Mouse (Mus musculus) CH12.LX (cell line): Measurements from ENCODE around the gene Gpr137. TPM values are rescaled to one million over a fixed set of nuclear protein-coding genes. Genes with fewer than 3 reads are reported as not detected.
"Not testable (repeated sequence)": the region's sequence is repeated elsewhere in the genome, so short reads cannot be mapped to it uniquely, and the experiment has no call there.

Source experiments
- DNase-seq: peaks from one replicate; pipeline ENCODE4 v3.0.0-alpha.2; 2013; ENCODE audit errors: extremely low read depth
- H3K27ac ChIP-seq: 2 replicates; pipeline ENCODE4 v1.5.1; 2012; ENCODE audit warnings: low read depth, mild to moderate bottlenecking, control low read depth, moderate library complexity; ENCODE audit not compliant: insufficient read depth
- H3K27me3 ChIP-seq: replicated peaks from 2 replicates; pipeline ENCODE3; 2012; ENCODE audit warnings: inconsistent platforms
- H3K36me3 ChIP-seq, 2 experiments: replicated peaks in 1 of 2; 2 replicates each; pipeline versions ENCODE3 to v1.6.1; 2012; ENCODE audit warnings: inconsistent platforms in 1 of 2, low read length in 1 of 2, mild to moderate bottlenecking in 1 of 2, mixed read lengths in 1 of 2, moderate library complexity in 1 of 2; ENCODE audit not compliant: control insufficient read depth in 1 of 2, insufficient read depth in 1 of 2
- H3K4me1 ChIP-seq, 2 experiments: 2 replicates each; pipeline ENCODE4 v1.6.1; 2012; ENCODE audit warnings: inconsistent platforms in 1 of 2, moderate library complexity in 1 of 2; ENCODE audit not compliant: insufficient read depth in 2 of 2, control insufficient read depth in 1 of 2
- H3K4me2 ChIP-seq: 2 replicates; pipeline ENCODE4 v1.6.1; 2012; ENCODE audit warnings: low read depth, mild to moderate bottlenecking, control low read depth; ENCODE audit not compliant: poor library complexity, insufficient read depth, severe bottlenecking
- H3K4me3 ChIP-seq, 3 experiments: fragments of 150-350 bp in 1 of 3; sonication (generic) in 1 of 3; replicated peaks in 1 of 3; 2 replicates each; pipeline versions ENCODE3 to v1.5.1; 2011 to 2012; ENCODE audit warnings: low read depth in 2 of 3, low read length in 2 of 3, mild to moderate bottlenecking in 2 of 3, moderate library complexity in 2 of 3, control low read depth in 1 of 3, improper control_type of control experiment in 1 of 3, inconsistent platforms in 1 of 3, mixed read lengths in 1 of 3; ENCODE audit not compliant: poor library complexity in 1 of 3
- H3K79me2 ChIP-seq: replicated peaks from 2 replicates; pipeline ENCODE4 v1.6.1; 2012; ENCODE audit warnings: mild to moderate bottlenecking, moderate library complexity; ENCODE audit not compliant: control insufficient read depth, poor library complexity, insufficient read depth, severe bottlenecking; ENCODE audit errors: extremely low read depth
- H3K9ac ChIP-seq: 2 replicates; pipeline ENCODE4 v1.6.1; 2012; ENCODE audit warnings: low read depth, mild to moderate bottlenecking, control low read depth, moderate library complexity; ENCODE audit not compliant: insufficient read depth
- H3K9me3 ChIP-seq: replicated peaks from 2 replicates; pipeline ENCODE3; 2012; ENCODE audit warnings: low read length, inconsistent platforms, mixed read lengths
- E2F4 ChIP-seq: IDR thresholded peaks from 2 replicates; pipeline ENCODE4 v1.6.1; 2011; ENCODE audit warnings: low read depth, low read length, improper control_type of control experiment; ENCODE audit not compliant: insufficient replicate concordance
- ELF1 ChIP-seq: IDR thresholded peaks from 2 replicates; pipeline ENCODE4 v1.6.1; 2014; ENCODE audit warnings: low read depth, mild to moderate bottlenecking, inconsistent platforms, low read length, improper control_type of control experiment
- HCFC1 ChIP-seq: IDR thresholded peaks from 2 replicates; pipeline ENCODE4 v1.6.1; 2012; ENCODE audit warnings: low read depth, mild to moderate bottlenecking, inconsistent platforms, low read length, improper control_type of control experiment
- IRF4 ChIP-seq: IDR thresholded peaks from 2 replicates; pipeline ENCODE4 v1.6.1; 2014; ENCODE audit warnings: low read depth, mild to moderate bottlenecking, inconsistent platforms, low read length, improper control_type of control experiment
- KAT2A ChIP-seq: IDR thresholded peaks from 2 replicates; pipeline ENCODE4 v1.6.1; 2012; ENCODE audit warnings: low read length, improper control_type of control experiment, inconsistent platforms; ENCODE audit not compliant: insufficient replicate concordance
- MAZ ChIP-seq: IDR thresholded peaks from 2 replicates; pipeline ENCODE4 v1.6.1; 2012; ENCODE audit warnings: low read depth, mild to moderate bottlenecking, inconsistent platforms, low read length, improper control_type of control experiment, moderate library complexity
- MXI1 ChIP-seq: IDR thresholded peaks from 2 replicates; pipeline ENCODE4 v1.6.1; 2011; ENCODE audit warnings: mild to moderate bottlenecking, low read depth, low read length, improper control_type of control experiment
- MYC ChIP-seq: IDR thresholded peaks from 2 replicates; pipeline ENCODE4 v1.6.1; 2011; ENCODE audit warnings: low read depth, mild to moderate bottlenecking, improper control_type of control experiment, low read length
- NELFE ChIP-seq: IDR thresholded peaks from 2 replicates; pipeline ENCODE4 v1.6.1; 2011; ENCODE audit warnings: low read depth, low read length, improper control_type of control experiment
- NRF1 ChIP-seq: IDR thresholded peaks from 2 replicates; pipeline ENCODE4 v1.6.1; 2014; ENCODE audit warnings: low read depth, mild to moderate bottlenecking, inconsistent platforms, low read length, improper control_type of control experiment, moderate library complexity
- PAX5 ChIP-seq: IDR thresholded peaks from 2 replicates; pipeline ENCODE4 v1.6.1; 2012; ENCODE audit warnings: low read length, inconsistent platforms, mixed read lengths
- POLR2A ChIP-seq: IDR thresholded peaks from 2 replicates; pipeline ENCODE4 v1.6.1; 2011; ENCODE audit warnings: low read depth, mild to moderate bottlenecking, improper control_type of control experiment, low read length
- POLR2AphosphoS2 ChIP-seq: IDR thresholded peaks from 2 replicates; pipeline ENCODE4 v1.6.1; 2011; ENCODE audit warnings: low read depth, low read length, improper control_type of control experiment
- RAD21 ChIP-seq: IDR thresholded peaks from 2 replicates; pipeline ENCODE4 v1.6.1; 2011; ENCODE audit warnings: low read depth, mild to moderate bottlenecking, low read length, improper control_type of control experiment, moderate library complexity
- RCOR1 ChIP-seq: conservative IDR thresholded peaks from 2 replicates; pipeline ENCODE4 v1.6.1; 2012; ENCODE audit warnings: low read depth, mild to moderate bottlenecking, inconsistent platforms, low read length, improper control_type of control experiment
- SIN3A ChIP-seq: IDR thresholded peaks from 2 replicates; pipeline ENCODE4 v1.6.1; 2012; ENCODE audit warnings: low read length, improper control_type of control experiment, inconsistent platforms
- UBTF ChIP-seq: IDR thresholded peaks from 2 replicates; pipeline ENCODE4 v1.6.1; 2012; ENCODE audit warnings: low read depth, mild to moderate bottlenecking, inconsistent platforms, low read length, improper control_type of control experiment, moderate library complexity
- USF1 ChIP-seq: IDR thresholded peaks from 2 replicates; pipeline ENCODE4 v1.6.1; 2014; ENCODE audit warnings: low read depth, mild to moderate bottlenecking, inconsistent platforms, low read length, improper control_type of control experiment
- USF2 ChIP-seq: conservative IDR thresholded peaks from 2 replicates; pipeline ENCODE4 v1.6.1; 2011; ENCODE audit warnings: low read depth, low read length, improper control_type of control experiment
- ZC3H11A ChIP-seq: IDR thresholded peaks from 2 replicates; pipeline ENCODE4 v1.6.1; 2012; ENCODE audit warnings: low read depth, mild to moderate bottlenecking, inconsistent platforms, low read length, improper control_type of control experiment
- ZMIZ1 ChIP-seq: IDR thresholded peaks from 2 replicates; pipeline ENCODE4 v1.6.1; 2012; ENCODE audit warnings: low read depth, mild to moderate bottlenecking, inconsistent platforms, low read length, improper control_type of control experiment
- dilution Hi-C: fragments of 300-500 bp; cut with MboI; formaldehyde crosslinking; loops from 2 replicates; pipeline ENCODE4 v1.14.3; 2020; ENCODE audit warnings: low sequenced_read_pairs; ENCODE audit not compliant: extremely low pct_unique_long_range_greater_than_20kb, extremely low pct_ligation_motif_present
- in situ Hi-C: fragments of 300-500 bp; cut with MboI; formaldehyde crosslinking; loops from 3 replicates; pipeline ENCODE4 v1.14.3; 2019; ENCODE audit warnings: low sequenced_read_pairs, low pct_ligation_motif_present, low pct_unique_long_range_greater_than_20kb, mixed read lengths
- polyA plus RNA-seq: library from polyadenylated mRNA; unstranded; fragments of >175 nt; gene quantifications from 2 replicates; pipeline ENCODE4 v1.2.1, GENCODE M21; 2012; ENCODE audit warnings: low read depth; ENCODE audit not compliant: insufficient read length
- total RNA-seq, 2 experiments: library from RNA; depleted of rRNA; stranded (reverse); fragments of 300-350 nt in 1 of 2; fragments of >200 nt in 1 of 2; gene quantifications; 2 replicates each; pipeline ENCODE4 v1.2.3; 2012 to 2014

The Gpr137 gene
- total RNA-seq (2012; rRNA removed), result 14.1 and 18.1 TPM in 2 replicates
- total RNA-seq (2014; rRNA removed), result 8.8 and 9.0 TPM in 2 replicates
- 14.0 and 14.4 TPM in 2 replicates for polyA plus RNA-seq

DNA sequence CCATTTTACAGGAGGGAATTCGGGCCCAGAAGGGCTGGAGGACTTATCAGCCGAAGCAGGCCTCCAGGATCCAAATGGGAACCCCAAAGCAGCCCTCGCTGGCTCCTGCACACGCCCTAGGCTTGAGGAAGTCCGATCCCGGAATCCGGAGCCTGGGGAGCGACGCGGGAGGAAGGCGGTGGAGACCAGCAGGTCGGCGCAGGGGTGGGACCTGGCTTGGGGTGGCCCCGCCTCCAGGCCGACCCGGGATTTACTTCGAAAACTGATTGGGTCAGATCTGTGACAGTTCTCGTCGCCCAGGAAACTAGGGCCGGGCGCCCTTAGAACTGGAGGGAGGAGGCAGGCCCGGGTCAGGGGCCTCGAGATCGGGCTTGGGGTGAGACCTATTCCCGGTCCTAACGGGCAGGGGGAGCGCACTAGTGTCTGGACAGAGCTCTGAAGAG, at the start of gene Gpr137:
Gene Gpr137 (minus strand): TSS at position 232 of the 443 bp plus-strand sequence.
- TF ChIP-seq ELF1 (peak; percentile 60), MXI1 (peak; percentile 75), POLR2AphosphoS2 (peak; percentile 85; the same call in 1 of the 2 replicates), ZC3H11A (no peak), SIN3A (0 out of 2 replicates have a peak, but pooled peaks have one; percentile 24), E2F4 (no peak), RAD21 (no peak), MYC (no peak), RCOR1 (no peak), NELFE (peak; percentile 49), KAT2A (no peak), ZMIZ1 (0 out of 2 replicates have a peak, but pooled peaks have one; percentile 47), USF1 (no peak), PAX5 (no peak), UBTF (0 out of 2 replicates have a peak, but pooled peaks have one; percentile 24), MAZ (no peak; the same call in 1 of the 2 replicates), HCFC1 (peak; percentile 21; the same call in 1 of the 2 replicates), IRF4 (no peak), NRF1 (peak; percentile 21; the same call in 1 of the 2 replicates), USF2 (no peak), POLR2A (peak; percentile 69)
- peak within 1 kb of the TSS; percentile 85 for H3K4me2 ChIP-seq
- dilution Hi-C loops, result no loop called here
- peaks cover 0 to 33% of the 10 kb centered on the region in 2 experiments for H3K36me3 ChIP-seq
- H3K9ac ChIP-seq, result peak within 1 kb of the TSS; percentile 81
- in situ Hi-C loops, result no loop called here
- H3K4me3 ChIP-seq, result peak within 1 kb of the TSS; percentile 71 to 78 (median 77)
- H3K27me3 ChIP-seq, result no peaks in the 10 kb centered on the region
- no peaks in the 10 kb centered on the region for H3K9me3 ChIP-seq
- peaks cover 6 to 24% of the 10 kb centered on the region in 2 experiments for H3K4me1 ChIP-seq
- H3K27ac ChIP-seq, result peak within 1 kb of the TSS; percentile 71
- DNase-seq, result peak; percentile 90
- H3K79me2 ChIP-seq, result no peaks in the 10 kb centered on the region

DNA sequence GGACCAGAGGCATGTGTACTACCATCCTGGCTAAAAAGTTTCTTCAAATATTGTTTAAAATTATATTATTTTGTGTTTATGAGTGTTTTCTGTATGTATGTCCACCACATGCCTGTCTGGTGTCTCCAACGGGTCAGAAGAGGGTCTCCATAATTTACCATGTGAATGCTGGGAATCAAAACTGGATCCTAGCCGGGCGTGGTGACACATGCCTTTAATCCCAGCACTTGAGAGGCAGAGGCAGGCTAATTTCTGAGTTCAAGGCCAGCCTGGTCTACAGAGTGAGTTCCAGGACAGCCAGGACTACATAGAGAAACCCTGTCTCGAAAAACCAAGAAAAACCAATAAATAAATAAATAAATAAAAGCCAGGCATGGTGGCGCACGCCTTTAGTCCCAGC, 48.9 kb upstream of the Gpr137 start:
- DNase-seq, H3K9me3 ChIP-seq, H3K27me3 ChIP-seq, in situ Hi-C loops, H3K9ac ChIP-seq, H3K4me2 ChIP-seq, H3K79me2 ChIP-seq, H3K4me3 ChIP-seq, dilution Hi-C loops, H3K27ac ChIP-seq: not testable (repeated sequence)
- peaks cover 7 to 39% of the 10 kb centered on the region in 2 experiments for H3K4me1 ChIP-seq
- H3K36me3 ChIP-seq, result peaks cover 3 to 11% of the 10 kb centered on the region in 2 experiments
